Mouse (Mus musculus) myocyte (in vitro differentiated cells): ENCODE measurements around the gene Flad1. TPM values are rescaled to one million over a fixed set of nuclear protein-coding genes. Genes with fewer than 3 reads are reported as not detected.

Experiments used
- H3K27me3 ChIP-seq: one replicate; pipeline ENCODE4 v1.6.1; 2011; ENCODE audit not compliant: control insufficient read depth, insufficient read depth, insufficient read length
- H3K36me3 ChIP-seq: one replicate; pipeline ENCODE4 v1.6.1; 2011; ENCODE audit not compliant: control insufficient read depth, insufficient read depth
- H3K4me2 ChIP-seq: one replicate; pipeline ENCODE4 v1.6.1; 2011; ENCODE audit warnings: low read depth, control low read depth
- H3K4me3 ChIP-seq: one replicate; pipeline ENCODE4 v1.5.1; 2011; ENCODE audit warnings: mild to moderate bottlenecking, control low read depth, moderate library complexity
- H3K79me2 ChIP-seq: one replicate; pipeline ENCODE4 v1.6.1; 2011; ENCODE audit not compliant: control insufficient read depth, insufficient read depth
- H3ac ChIP-seq: one replicate; pipeline ENCODE4 v1.6.1; 2011; ENCODE audit not compliant: control insufficient read depth, insufficient read length
- CEBPB ChIP-seq: IDR thresholded peaks from 2 replicates; pipeline ENCODE4 v1.6.1; 2011; ENCODE audit warnings: mild to moderate bottlenecking, moderate library complexity; ENCODE audit not compliant: poor library complexity, insufficient read depth, severe bottlenecking
- E2F4 ChIP-seq: IDR thresholded peaks from one replicate; pipeline ENCODE4 v1.6.1; 2011; ENCODE audit warnings: mild to moderate bottlenecking, control low read depth, moderate library complexity; ENCODE audit not compliant: insufficient read depth
- MAX ChIP-seq: IDR thresholded peaks from one replicate; pipeline ENCODE4 v1.6.1; 2011; ENCODE audit warnings: low read depth, mild to moderate bottlenecking, control low read depth
- MYOD1 ChIP-seq, 3 experiments: IDR thresholded peaks; one replicate each; pipeline ENCODE4 v1.6.1; 2011; ENCODE audit warnings: control low read depth in 2 of 3, low read depth in 2 of 3, mild to moderate bottlenecking in 2 of 3, moderate library complexity in 1 of 3; ENCODE audit not compliant: insufficient read length in 2 of 3, control insufficient read depth in 1 of 3
- MYOG ChIP-seq, 3 experiments: IDR thresholded peaks; one replicate each; pipeline ENCODE4 v1.6.1; 2011; ENCODE audit warnings: control low read depth in 2 of 3, low read depth in 2 of 3, mild to moderate bottlenecking in 2 of 3; ENCODE audit not compliant: insufficient read length in 2 of 3, control insufficient read depth in 1 of 3, insufficient read depth in 1 of 3
- POLR2A ChIP-seq: IDR thresholded peaks from one replicate; pipeline ENCODE4 v1.6.1; 2011; ENCODE audit warnings: low read depth, mild to moderate bottlenecking, control low read depth, moderate library complexity; ENCODE audit not compliant: insufficient read length
- POLR2AphosphoS2 ChIP-seq: IDR thresholded peaks from one replicate; pipeline ENCODE4 v1.6.1; 2011; ENCODE audit warnings: low read depth, control low read depth; ENCODE audit not compliant: insufficient read length
- REST ChIP-seq: IDR thresholded peaks from one replicate; pipeline ENCODE4 v1.6.1; 2011; ENCODE audit warnings: mild to moderate bottlenecking, control low read depth, moderate library complexity; ENCODE audit not compliant: insufficient read depth, insufficient read length
- SRF ChIP-seq: IDR thresholded peaks from one replicate; pipeline ENCODE4 v1.6.1; 2011; ENCODE audit warnings: low read depth; ENCODE audit not compliant: control insufficient read depth, insufficient read length
- TCF12 ChIP-seq: IDR thresholded peaks from one replicate; pipeline ENCODE4 v1.6.1; 2011; ENCODE audit warnings: mild to moderate bottlenecking, control low read depth; ENCODE audit not compliant: poor library complexity, insufficient read depth, severe bottlenecking
- TCF3 ChIP-seq: IDR thresholded peaks from one replicate; pipeline ENCODE4 v1.6.1; 2011; ENCODE audit warnings: low read depth, control low read depth; ENCODE audit not compliant: insufficient read length
- USF1 ChIP-seq: IDR thresholded peaks from one replicate; pipeline ENCODE4 v1.6.1; 2011; ENCODE audit warnings: low read depth, mild to moderate bottlenecking, control low read depth, moderate library complexity
- polyA plus RNA-seq: library from polyadenylated mRNA; unstranded; fragments of >200 nt; fragmentation: generic; extraction: Trizol; gene quantifications from one replicate; pipeline ENCODE4 v1.2.1, GENCODE M21; 2012; ENCODE audit warnings: missing spikeins

The Flad1 gene
- 19.8 TPM for polyA plus RNA-seq

- H3K36me3 ChIP-seq, result peaks cover 11% of the 10 kb centered on the region
Observed at GRCm38 (mm10) chr3:89411490-89412393, at the start of gene Flad1. Gene Flad1 (minus strand): TSS chr3:89411870.

GRCm38 (mm10) chr3:89458965-89459807 is 47.5 kb upstream of the Flad1 start:
- H3K79me2 ChIP-seq, result peaks cover 13% of the 10 kb centered on the region
- H3ac ChIP-seq, result peak overlapping the region; percentile 1
- peak overlapping the region; percentile 59 for H3K4me2 ChIP-seq
- H3K4me3 ChIP-seq, result peak overlapping the region; percentile 50
- TF ChIP-seq CEBPB (no peak), MAX (no peak), E2F4 (no peak), MYOD1 (IDR thresholded peaks at IDR 0.05; ENCODE audit: control insufficient read depth in 1 of 3, insufficient read length in 2 of 3, low read depth in 2 of 3) (no peak), TCF3 (no peak), USF1 (no peak), POLR2AphosphoS2 (no peak), TCF12 (no peak), SRF (no peak), REST (no peak), POLR2A (no peak), MYOG (IDR thresholded peaks at IDR 0.05; ENCODE audit: control insufficient read depth in 1 of 3, insufficient read depth in 1 of 3, insufficient read length in 2 of 3, low read depth in 2 of 3) (no peak)
- H3K27me3 ChIP-seq, result no peaks in the 10 kb centered on the region
- no peaks in the 10 kb centered on the region for H3K36me3 ChIP-seq

More at GRCm38 (mm10) chr3:89411490-89412393, at the start of gene Flad1:
- Histone ChIP-seq H3ac (no peak within 1 kb of the TSS), H3K4me3 (peak within 1 kb of the TSS; percentile 41), H3K27me3 (no peaks in the 10 kb centered on the region), H3K4me2 (peak within 1 kb of the TSS; percentile 86), H3K79me2 (peaks cover 18% of the 10 kb centered on the region)
- no peak for TF ChIP-seq MYOG (IDR thresholded peaks at IDR 0.05; ENCODE audit: control insufficient read depth in 1 of 3, insufficient read depth in 1 of 3, insufficient read length in 2 of 3, low read depth in 2 of 3)
- no peak for TF ChIP-seq SRF
- TF ChIP-seq CEBPB, result peak; percentile 63; the same call in 1 of the 2 replicates
- TF ChIP-seq POLR2AphosphoS2, result peak; percentile 54

GRCm38 (mm10) chr3:89458372-89458964 is 46.8 kb upstream of the Flad1 start:
- TF ChIP-seq REST (no peak), MYOG (IDR thresholded peaks at IDR 0.05; ENCODE audit: control insufficient read depth in 1 of 3, insufficient read depth in 1 of 3, insufficient read length in 2 of 3, low read depth in 2 of 3) (no peak), TCF12 (no peak), POLR2AphosphoS2 (no peak), USF1 (no peak), MYOD1 (IDR thresholded peaks at IDR 0.05; ENCODE audit: control insufficient read depth in 1 of 3, insufficient read length in 2 of 3, low read depth in 2 of 3) (no peak), E2F4 (no peak)
- H3K4me2 ChIP-seq, result peak overlapping the region; percentile 59
- H3K27me3 ChIP-seq, result no peaks in the 10 kb centered on the region
- H3K4me3 ChIP-seq, result peak overlapping the region; percentile 50
- H3K36me3 ChIP-seq, result no peaks in the 10 kb centered on the region
- H3K79me2 ChIP-seq, result peaks cover 13% of the 10 kb centered on the region
- peak overlapping the region; percentile 1 for H3ac ChIP-seq

GRCm38 (mm10) chr3:89456726-89457665 is 45.3 kb upstream of the Flad1 start:
- no peak overlapping the region for H3ac ChIP-seq
- peaks cover 13% of the 10 kb centered on the region for H3K79me2 ChIP-seq
- no peak overlapping the region for H3K4me3 ChIP-seq
- TF ChIP-seq USF1 (no peak), MYOD1 (IDR thresholded peaks at IDR 0.05; ENCODE audit: control insufficient read depth in 1 of 3, insufficient read length in 2 of 3, low read depth in 2 of 3) (no peak), SRF (no peak), E2F4 (no peak), CEBPB (no peak), REST (no peak), POLR2A (no peak), MYOG (IDR thresholded peaks at IDR 0.05; ENCODE audit: control insufficient read depth in 1 of 3, insufficient read depth in 1 of 3, insufficient read length in 2 of 3, low read depth in 2 of 3) (no peak), TCF12 (no peak), POLR2AphosphoS2 (no peak), TCF3 (no peak), MAX (no peak)
- no peaks in the 10 kb centered on the region for H3K36me3 ChIP-seq
- H3K4me2 ChIP-seq, result no peak overlapping the region
- H3K27me3 ChIP-seq, result no peaks in the 10 kb centered on the region
